Mouse (Mus musculus) hindbrain, embryonic 13.5 days (tissue): ENCODE measurements around the gene Phgr1. TPM values are rescaled to one million over a fixed set of nuclear protein-coding genes. Genes with fewer than 3 reads are reported as not detected.

Source experiments
- ATAC-seq: fragments of 200-750 bp; cut with Nextera tagmentation; 2 replicates; pipeline ENCODE4 v1.8.0; 2017; ENCODE audit warnings: moderate TSS enrichment; ENCODE audit not compliant: low FRiP score
- H3K27ac ChIP-seq: fragments of 300-500 bp; sonication (generic); 2 replicates; pipeline ENCODE4 v1.5.1; 2015; ENCODE audit warnings: inconsistent platforms, mild to moderate bottlenecking, moderate library complexity
- H3K27me3 ChIP-seq: fragments of 300-500 bp; sonication (generic); 2 replicates; pipeline ENCODE4 v1.6.1; 2015; ENCODE audit warnings: mild to moderate bottlenecking, inconsistent platforms
- H3K36me3 ChIP-seq: fragments of 300-500 bp; sonication (generic); 2 replicates; pipeline ENCODE4 v1.6.1; 2015; ENCODE audit warnings: mild to moderate bottlenecking, inconsistent platforms
- H3K4me1 ChIP-seq: fragments of 300-500 bp; sonication (generic); replicated peaks from 2 replicates; pipeline ENCODE4 v1.6.1; 2015; ENCODE audit warnings: inconsistent platforms
- H3K4me2 ChIP-seq: fragments of 300-500 bp; sonication (generic); 2 replicates; pipeline ENCODE4 v1.6.1; 2015; ENCODE audit warnings: inconsistent platforms, mild to moderate bottlenecking, moderate library complexity
- H3K4me3 ChIP-seq: fragments of 300-500 bp; sonication (generic); 2 replicates; pipeline ENCODE4 v1.5.1; 2015; ENCODE audit warnings: mild to moderate bottlenecking, inconsistent platforms
- H3K9ac ChIP-seq: fragments of 300-500 bp; sonication (generic); 2 replicates; pipeline ENCODE4 v1.6.1; 2015; ENCODE audit warnings: mild to moderate bottlenecking, inconsistent platforms
- H3K9me3 ChIP-seq: fragments of 300-500 bp; sonication (generic); 2 replicates; pipeline ENCODE4 v1.6.1; 2016; ENCODE audit warnings: inconsistent platforms
- WGBS: fragments of 180-500 bp; shearing (Covaris S2); methylation state at CpG from one replicate; pipeline ENCODE4 v1.1.7; 2015; 5-methylcytosine and 5-hydroxymethylcytosine counted together
- polyA plus RNA-seq: library from polyadenylated mRNA; unstranded; fragments of >200 nt; fragmentation: Nextera tagmentation; extraction: Ambion mirVana; gene quantifications from 2 replicates; pipeline ENCODE4 v1.2.1, GENCODE M21; 2015

Gene Phgr1
- not detected in 2 replicates for polyA plus RNA-seq

DNA sequence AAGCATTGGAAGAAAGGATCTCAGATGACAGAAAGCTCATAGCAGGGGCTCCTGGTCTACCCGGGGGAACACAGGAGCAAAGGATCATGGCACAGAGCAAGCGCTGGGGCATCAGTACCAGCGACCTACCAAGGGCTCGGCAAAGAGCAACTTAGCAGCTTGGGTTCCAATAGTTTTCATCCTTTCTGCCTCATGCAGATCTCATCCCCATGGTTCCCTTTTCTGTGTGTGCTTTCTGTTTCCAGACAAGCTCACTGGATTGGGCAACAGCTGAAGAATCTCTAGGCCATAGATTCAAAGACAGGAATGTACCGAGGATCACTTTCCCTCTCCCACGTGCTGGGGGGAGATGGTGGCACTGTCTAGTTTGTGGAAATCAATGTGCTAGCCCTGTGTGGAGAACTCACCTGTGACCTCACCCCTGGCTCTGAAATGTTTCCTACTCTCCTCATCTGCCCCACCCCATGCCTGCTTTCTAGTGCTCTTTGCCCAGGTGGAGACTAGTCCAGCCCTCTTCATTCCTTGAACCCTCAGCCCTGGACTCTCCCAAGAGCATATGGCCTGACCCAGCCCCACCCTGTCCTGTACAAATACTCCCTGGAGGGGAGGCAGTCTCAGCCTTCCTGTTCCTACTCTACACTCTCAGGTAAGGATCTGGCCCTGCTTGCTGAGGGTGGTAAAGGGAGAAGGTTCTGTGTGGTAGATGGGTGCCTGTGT, at the start of gene Phgr1:
Phgr1 (plus strand) TSS at position 612 of the 717 bp plus-strand sequence.
- 83% methylated on average over 6 of the region's 6 CpGs for WGBS

DNA sequence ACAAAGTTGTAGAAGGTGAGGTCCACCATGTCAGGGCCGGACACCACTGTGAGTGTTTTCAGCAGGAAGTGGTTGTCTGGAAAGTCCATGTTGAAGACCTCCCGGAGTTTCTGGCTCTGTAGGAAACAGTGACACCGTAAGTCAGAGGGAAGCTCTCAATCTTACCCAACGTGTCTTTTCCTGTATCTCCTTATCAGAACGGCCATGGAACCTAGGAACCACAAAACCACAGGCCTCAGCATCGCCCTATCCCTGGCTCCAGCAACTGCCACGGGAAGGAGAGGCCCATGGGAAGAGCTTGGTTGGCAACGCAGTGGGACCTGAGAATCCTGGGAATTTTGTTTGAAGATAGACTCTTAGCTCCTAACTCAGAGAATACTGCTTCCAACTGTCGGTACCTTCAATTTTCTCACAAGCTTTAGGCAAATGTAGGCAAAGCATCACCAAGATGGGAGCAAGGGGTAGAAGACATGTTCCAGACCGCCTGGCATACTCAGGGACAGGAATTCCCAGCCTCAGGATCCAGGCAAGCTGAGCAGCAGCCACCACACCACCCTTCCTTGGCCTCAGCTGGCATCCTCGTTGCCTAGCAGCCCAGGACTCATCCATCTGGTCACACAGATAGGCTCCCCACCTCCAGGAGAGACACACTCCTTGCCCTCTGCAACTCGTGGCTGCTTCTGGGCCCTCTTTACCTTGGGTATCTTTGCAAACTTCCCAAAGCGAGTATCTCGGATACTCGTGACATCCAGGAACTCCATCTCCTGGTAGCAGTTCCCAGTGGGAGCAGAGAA, 48.7 kb upstream of the Phgr1 start:
- H3K9me3 ChIP-seq = no peaks in the 10 kb centered on the region
- H3K9ac ChIP-seq = no peak overlapping the region
- no peak overlapping the region for H3K27ac ChIP-seq
- ATAC-seq = no peak
- peaks cover 39% of the 10 kb centered on the region for H3K27me3 ChIP-seq
- no peaks in the 10 kb centered on the region for H3K36me3 ChIP-seq
- H3K4me2 ChIP-seq = no peak overlapping the region
- peaks cover 9% of the 10 kb centered on the region for H3K4me1 ChIP-seq
- H3K4me3 ChIP-seq = no peak overlapping the region
- WGBS = 85% methylated on average over 15 of the region's 15 CpGs

More for the DNA sequence above, at the start of gene Phgr1:
- H3K27me3 ChIP-seq = 0 out of 2 replicates have a peak, but pooled peaks cover 3% of the 10 kb centered on the region
- H3K27ac ChIP-seq = no peak within 1 kb of the TSS
- no peak for ATAC-seq
- peaks cover 10% of the 10 kb centered on the region for H3K4me1 ChIP-seq
- no peak within 1 kb of the TSS for H3K4me2 ChIP-seq
- no peak within 1 kb of the TSS for H3K9ac ChIP-seq
- no peaks in the 10 kb centered on the region for H3K36me3 ChIP-seq
- H3K4me3 ChIP-seq = no peak within 1 kb of the TSS
- no peaks in the 10 kb centered on the region for H3K9me3 ChIP-seq

DNA sequence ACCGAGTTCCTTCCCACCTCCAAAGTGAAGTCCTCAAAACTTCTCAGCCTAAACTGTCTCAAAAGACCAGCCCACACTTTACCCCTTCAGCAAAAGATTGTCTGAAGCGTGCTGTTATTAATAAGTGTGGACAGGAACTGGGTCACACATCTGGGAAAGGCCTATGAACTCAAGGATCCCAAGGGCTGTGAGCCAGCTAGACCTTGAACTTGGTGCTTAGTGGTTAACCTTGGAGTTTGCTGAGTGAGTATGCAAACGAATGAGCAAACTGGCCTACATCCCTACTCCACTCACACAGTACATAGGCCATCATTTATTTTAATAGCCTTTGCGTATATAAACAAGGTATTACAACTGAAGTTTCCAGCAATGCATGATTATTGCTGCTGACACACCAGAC, 47.1 kb upstream of the Phgr1 start:
- H3K4me2 ChIP-seq = no peak overlapping the region
- no peak overlapping the region for H3K9ac ChIP-seq
- 79% methylated on average over 4 of the region's 4 CpGs for WGBS
- H3K36me3 ChIP-seq = no peaks in the 10 kb centered on the region
- peaks cover 12% of the 10 kb centered on the region for H3K4me1 ChIP-seq
- H3K27me3 ChIP-seq = peaks cover 43% of the 10 kb centered on the region
- ATAC-seq = no peak
- H3K4me3 ChIP-seq = no peak overlapping the region
- no peak overlapping the region for H3K27ac ChIP-seq
- H3K9me3 ChIP-seq = no peaks in the 10 kb centered on the region

DNA sequence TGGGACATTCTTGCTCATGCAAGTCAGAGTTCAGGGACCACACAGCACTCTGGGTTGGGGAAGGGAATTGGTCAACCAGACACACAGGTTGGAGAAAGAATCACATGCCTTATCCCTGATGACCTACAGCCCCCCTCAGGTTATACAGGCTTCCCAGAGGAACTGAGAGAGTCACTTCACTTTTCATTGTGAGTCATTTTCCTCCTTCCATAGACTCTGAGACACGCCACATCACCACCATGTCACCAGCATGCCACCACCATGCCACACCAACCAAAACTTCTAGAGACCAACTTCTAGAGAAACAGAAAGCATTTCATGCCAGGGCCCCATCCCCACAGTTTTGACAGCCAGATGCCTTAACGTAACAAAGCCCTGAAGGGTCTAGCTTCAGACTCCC, 45.7 kb upstream of the Phgr1 start:
- H3K9me3 ChIP-seq = no peaks in the 10 kb centered on the region
- peaks cover 52% of the 10 kb centered on the region for H3K27me3 ChIP-seq
- H3K4me1 ChIP-seq = peaks cover 12% of the 10 kb centered on the region
- WGBS = 91% methylated on average over 2 of the region's 2 CpGs
- H3K36me3 ChIP-seq = no peaks in the 10 kb centered on the region
- no peak overlapping the region for H3K4me2 ChIP-seq
- no peak overlapping the region for H3K4me3 ChIP-seq
- H3K9ac ChIP-seq = no peak overlapping the region
- no peak for ATAC-seq
- no peak overlapping the region for H3K27ac ChIP-seq

DNA sequence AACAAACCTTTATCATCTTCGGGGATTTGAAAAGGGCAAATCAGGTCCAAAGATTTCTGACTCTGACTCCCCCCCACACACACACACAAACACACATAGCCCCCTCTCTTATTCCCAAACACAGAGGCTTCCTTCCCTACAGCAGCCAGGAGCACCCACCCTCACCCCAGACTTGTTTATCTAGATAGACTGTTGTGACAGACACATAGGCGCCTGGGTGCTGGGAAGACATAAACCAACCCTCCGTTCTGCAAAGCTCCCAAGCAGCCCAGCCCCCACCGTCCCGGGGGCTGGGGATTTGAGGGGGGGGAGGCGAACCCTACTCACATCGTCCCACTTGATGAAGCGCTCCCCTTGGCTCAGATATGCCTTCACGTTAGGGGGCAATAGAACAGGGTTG, 44.7 kb upstream of the Phgr1 start:
- Histone ChIP-seq H3K27me3 (peaks cover 58% of the 10 kb centered on the region), H3K4me2 (no peak overlapping the region), H3K4me1 (peaks cover 12% of the 10 kb centered on the region), H3K36me3 (no peaks in the 10 kb centered on the region), H3K9me3 (no peaks in the 10 kb centered on the region), H3K4me3 (no peak overlapping the region), H3K27ac (no peak overlapping the region), H3K9ac (no peak overlapping the region)
- ATAC-seq = no peak
- WGBS = 30% methylated on average over 9 of the region's 9 CpGs

DNA sequence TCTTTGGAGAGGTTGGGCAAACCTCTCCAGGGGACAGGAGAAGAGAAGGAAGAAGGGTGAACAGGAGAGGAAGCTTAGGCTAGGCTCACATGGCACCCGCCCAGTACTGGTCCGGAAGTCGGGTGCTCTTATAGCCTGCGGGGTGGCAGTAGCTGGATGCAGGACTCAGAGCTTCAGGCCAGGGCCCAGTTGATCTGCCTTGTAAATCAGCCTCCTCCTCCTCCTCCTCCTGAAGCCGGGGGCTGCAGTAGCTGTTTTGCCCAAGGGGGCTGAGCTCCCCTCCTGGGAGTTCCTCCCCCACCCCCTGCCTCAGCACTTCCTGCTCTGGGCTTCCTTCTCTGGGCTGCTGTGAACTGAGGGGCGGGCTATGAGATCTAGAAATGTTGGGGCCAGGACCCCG, 44.2 kb upstream of the Phgr1 start, which contains the start of gene Plcb2:
Plcb2 (minus strand) TSS at position 102 of the 400 bp plus-strand sequence.
- Histone ChIP-seq H3K4me1 (peaks cover 12% of the 10 kb centered on the region), H3K36me3 (no peaks in the 10 kb centered on the region), H3K4me3 (no peak within 1 kb of the TSS), H3K9ac (no peak within 1 kb of the TSS), H3K27ac (no peak within 1 kb of the TSS), H3K27me3 (peaks cover 59% of the 10 kb centered on the region), H3K9me3 (no peaks in the 10 kb centered on the region), H3K4me2 (no peak within 1 kb of the TSS)
- WGBS = 27% methylated on average over 7 of the region's 7 CpGs
- ATAC-seq = no peak

DNA sequence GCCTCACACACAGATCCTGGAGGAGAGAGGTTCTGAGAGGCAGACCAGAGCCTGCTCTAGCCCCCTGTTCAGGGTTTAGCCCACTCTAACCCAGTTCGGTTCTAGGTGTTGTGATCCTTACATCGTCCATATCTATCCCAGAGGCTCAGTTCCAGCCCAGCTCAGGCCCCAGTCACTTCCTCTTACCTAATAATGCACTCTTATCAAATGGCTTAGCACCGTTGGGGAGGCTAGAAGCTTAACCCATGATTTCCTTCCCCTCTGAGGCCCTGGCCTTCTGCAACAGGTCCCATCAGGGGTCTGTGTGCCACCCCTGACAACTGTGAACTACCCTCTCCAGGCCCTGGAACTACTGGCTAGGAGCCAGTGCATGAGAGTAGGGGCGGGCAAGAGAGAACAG, 43.4 kb upstream of the Phgr1 start:
- H3K4me1 ChIP-seq = peaks cover 12% of the 10 kb centered on the region
- 51% methylated on average over 4 of the region's 4 CpGs for WGBS
- H3K36me3 ChIP-seq = no peaks in the 10 kb centered on the region
- no peak for ATAC-seq
- H3K9ac ChIP-seq = no peak overlapping the region
- no peak overlapping the region for H3K27ac ChIP-seq
- peaks cover 58% of the 10 kb centered on the region for H3K27me3 ChIP-seq
- no peaks in the 10 kb centered on the region for H3K9me3 ChIP-seq
- no peak overlapping the region for H3K4me3 ChIP-seq
- H3K4me2 ChIP-seq = no peak overlapping the region

DNA sequence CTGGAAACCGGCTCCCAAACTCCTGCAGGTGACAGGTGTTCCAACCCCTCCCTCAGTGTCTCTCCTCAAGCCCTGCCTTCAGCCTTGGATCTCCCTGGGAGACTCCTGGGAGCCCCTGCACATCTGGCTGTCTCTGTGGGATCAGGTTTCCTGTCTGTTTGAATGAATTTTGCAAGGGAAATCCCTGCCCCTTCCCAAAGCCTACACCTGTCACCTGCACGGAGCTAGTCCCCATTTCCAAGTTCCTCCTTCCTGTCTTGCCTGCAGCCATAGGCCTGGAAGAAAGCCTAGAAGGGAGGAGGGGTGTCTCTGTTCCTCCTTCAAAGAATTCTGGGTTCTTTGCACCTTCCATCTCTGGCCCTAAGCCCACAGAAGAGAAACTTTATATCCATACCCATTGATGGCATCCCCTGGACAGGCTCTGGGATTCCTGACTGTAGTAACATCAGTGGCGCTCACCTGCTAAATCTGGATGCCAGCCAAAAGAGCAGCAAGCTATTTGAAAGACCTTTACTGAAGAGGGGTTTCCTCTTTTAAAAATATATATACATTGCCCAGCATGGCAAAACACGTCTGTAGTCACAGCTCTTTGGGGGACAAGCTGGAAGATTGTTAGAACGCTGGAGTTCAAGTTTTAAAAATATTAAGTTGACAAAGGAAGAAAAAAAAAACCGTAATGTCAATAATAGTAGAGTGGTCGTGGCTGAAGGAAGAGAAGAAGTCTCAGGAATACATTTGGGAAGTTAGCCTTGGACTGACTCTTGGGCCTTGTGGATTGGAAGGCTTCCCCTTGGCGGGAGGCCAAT, 42.5 kb upstream of the Phgr1 start:
- WGBS = 26% methylated on average over 8 of the region's 8 CpGs
- H3K27me3 ChIP-seq = peaks cover 57% of the 10 kb centered on the region
- ATAC-seq = no peak

DNA sequence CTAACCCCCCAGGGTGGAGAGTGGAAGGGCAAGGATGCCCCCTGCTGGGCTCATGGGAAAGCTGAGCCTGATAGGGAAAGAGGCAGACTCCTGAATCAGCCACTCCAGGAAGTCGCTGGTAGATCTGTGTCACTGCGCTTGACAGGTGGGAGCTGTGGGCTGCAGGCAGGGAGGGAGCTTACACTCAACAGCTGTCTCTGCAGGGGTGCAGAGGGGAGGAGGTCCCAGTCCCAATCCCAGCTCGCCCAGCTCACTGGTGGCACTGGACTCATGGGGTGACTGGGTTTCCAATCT, 42.0 kb upstream of the Phgr1 start:
- WGBS = 6% methylated on average over 3 of the region's 3 CpGs
- Histone ChIP-seq H3K27ac (no peak overlapping the region), H3K36me3 (no peaks in the 10 kb centered on the region), H3K4me2 (no peak overlapping the region), H3K4me1 (peaks cover 12% of the 10 kb centered on the region), H3K27me3 (peaks cover 52% of the 10 kb centered on the region), H3K9ac (no peak overlapping the region), H3K9me3 (no peaks in the 10 kb centered on the region), H3K4me3 (no peak overlapping the region)
- ATAC-seq = no peak

More for the DNA sequence above, 42.5 kb upstream of the Phgr1 start:
- Histone ChIP-seq H3K4me1 (peaks cover 12% of the 10 kb centered on the region), H3K4me2 (no peak overlapping the region), H3K27ac (no peak overlapping the region), H3K36me3 (no peaks in the 10 kb centered on the region), H3K9ac (no peak overlapping the region), H3K4me3 (no peak overlapping the region), H3K9me3 (no peaks in the 10 kb centered on the region)

DNA sequence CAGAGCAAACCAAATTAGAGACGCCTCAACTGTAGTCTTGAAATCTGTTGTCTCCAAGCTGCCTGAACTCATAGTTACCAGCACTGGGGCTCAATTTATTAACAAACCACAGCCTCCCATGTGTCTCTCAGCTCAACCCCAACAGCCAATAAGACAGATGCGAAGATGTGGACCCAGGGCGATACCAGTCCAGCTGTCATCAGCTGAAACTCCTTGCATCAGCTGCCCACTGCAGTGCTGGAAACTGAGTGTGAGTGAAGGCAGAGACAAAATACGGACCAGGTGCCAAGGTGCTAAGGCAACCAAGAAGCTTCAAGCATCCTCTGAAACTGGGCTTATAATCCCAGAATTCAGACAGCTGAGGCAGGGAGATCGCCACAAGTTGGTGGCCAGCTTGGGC, 40.6 kb upstream of the Phgr1 start:
- no peak overlapping the region for H3K27ac ChIP-seq
- no peaks in the 10 kb centered on the region for H3K9me3 ChIP-seq
- H3K36me3 ChIP-seq = no peaks in the 10 kb centered on the region
- no peak overlapping the region for H3K9ac ChIP-seq
- WGBS = 89% methylated on average over 5 of the region's 5 CpGs
- H3K4me3 ChIP-seq = no peak overlapping the region
- H3K27me3 ChIP-seq = peaks cover 52% of the 10 kb centered on the region
- peaks cover 12% of the 10 kb centered on the region for H3K4me1 ChIP-seq
- ATAC-seq = no peak
- H3K4me2 ChIP-seq = no peak overlapping the region

DNA sequence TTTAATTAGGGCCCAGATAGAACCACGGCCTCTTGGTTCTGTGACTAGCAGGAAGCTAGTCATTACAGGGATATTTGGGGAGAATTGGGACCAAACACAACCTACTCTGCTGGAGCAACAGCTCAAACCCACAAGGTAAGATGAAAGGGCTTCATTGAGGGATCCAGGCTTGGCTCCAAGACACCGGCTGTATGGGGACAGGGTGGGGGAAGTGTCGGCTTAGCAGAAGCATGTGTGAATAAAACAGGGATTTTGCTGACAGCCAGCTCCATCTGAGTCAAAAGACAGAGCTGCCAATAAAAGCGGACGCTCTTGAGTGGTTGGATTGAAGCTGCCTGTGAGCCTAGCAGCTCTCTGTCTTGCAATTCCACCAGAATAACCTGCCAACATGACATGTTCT, 39.2 kb upstream of the Phgr1 start:
- Histone ChIP-seq H3K9me3 (no peaks in the 10 kb centered on the region), H3K4me1 (peaks cover 7% of the 10 kb centered on the region), H3K27me3 (peaks cover 41% of the 10 kb centered on the region), H3K36me3 (no peaks in the 10 kb centered on the region), H3K4me2 (no peak overlapping the region), H3K9ac (no peak overlapping the region), H3K4me3 (no peak overlapping the region), H3K27ac (no peak overlapping the region)
- ATAC-seq = no peak
- WGBS = 65% methylated on average over 5 of the region's 5 CpGs

DNA sequence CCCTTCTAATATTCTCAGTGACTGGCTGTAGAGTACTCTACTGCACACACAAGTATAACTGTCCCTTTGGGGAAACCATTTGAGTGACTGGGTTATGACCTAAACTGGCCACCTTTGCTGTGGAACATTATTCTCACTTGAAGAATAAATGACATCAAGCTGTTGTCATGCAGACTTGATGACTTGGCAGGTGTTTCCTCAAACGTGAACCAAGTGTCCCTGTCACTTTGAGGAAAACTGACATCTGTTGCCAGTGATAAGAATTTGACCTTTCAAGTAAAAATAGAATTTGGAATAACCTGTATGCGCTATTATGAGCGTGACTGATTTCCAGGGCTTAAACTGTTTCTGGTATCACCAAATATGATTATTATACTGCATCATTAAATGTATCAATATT, 32.2 kb upstream of the Phgr1 start:
- H3K27ac ChIP-seq = no peak overlapping the region
- no peak overlapping the region for H3K4me2 ChIP-seq
- ATAC-seq = no peak
- H3K9ac ChIP-seq = no peak overlapping the region
- no peaks in the 10 kb centered on the region for H3K9me3 ChIP-seq
- 74% methylated on average over 3 of the region's 3 CpGs for WGBS
- peaks cover 16% of the 10 kb centered on the region for H3K4me1 ChIP-seq
- peaks cover 31% of the 10 kb centered on the region for H3K27me3 ChIP-seq
- H3K4me3 ChIP-seq = no peak overlapping the region
- H3K36me3 ChIP-seq = no peaks in the 10 kb centered on the region
